Mouse (Mus musculus): Measurements from ENCODE around the gene Rhpn2.

DNA sequence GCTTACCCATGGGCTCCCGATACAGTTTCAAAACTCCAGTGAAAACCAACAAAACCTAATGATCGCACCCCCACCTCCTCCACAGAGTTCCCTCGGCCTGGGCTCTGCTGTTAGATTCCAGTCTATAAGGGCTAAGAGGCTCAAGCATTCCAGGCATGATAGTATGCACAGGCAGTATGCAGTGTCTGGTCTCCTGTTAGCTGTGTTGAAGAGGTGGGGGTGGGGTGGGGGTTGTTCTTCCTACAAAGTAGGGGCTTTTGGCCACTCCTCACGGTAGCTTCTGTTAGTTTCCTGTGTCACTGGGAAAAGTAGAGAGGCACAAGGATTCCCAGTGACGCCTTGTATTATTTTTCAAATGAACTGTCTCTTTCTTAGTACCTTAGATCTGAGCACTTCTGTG, 28.3 kb downstream of the Rhpn2 start:
- TF ChIP-seq CTCF (IDR thresholded peaks at IDR 0.05; ENCODE audit: low read depth, low read length) (no peak), POLR2A (IDR thresholded peaks at IDR 0.05; ENCODE audit: borderline replicate concordance, low read depth, low read length) (no peak)

Data from bone marrow macrophage, adult 2 months (primary cell).